Mouse (Mus musculus) embryonic facial prominence, embryonic 13.5 days (tissue): Measurements from ENCODE around the gene Rab6b. TPM values are rescaled to one million over a fixed set of nuclear protein-coding genes. Genes with fewer than 3 reads are reported as not detected.

Experiments used
- ATAC-seq: fragments of 200-750 bp; cut with Nextera tagmentation; 2 replicates; pipeline ENCODE4 v1.8.0; 2017; ENCODE audit warnings: low read depth; ENCODE audit not compliant: insufficient number of reproducible peaks, insufficient read depth, low FRiP score, low TSS enrichment
- H3K27ac ChIP-seq: fragments of 300-500 bp; sonication (generic); 2 replicates; pipeline ENCODE4 v1.5.1; 2015; ENCODE audit warnings: moderate library complexity, mild to moderate bottlenecking, inconsistent platforms
- H3K27me3 ChIP-seq: fragments of 300-500 bp; sonication (generic); 2 replicates; pipeline ENCODE4 v1.6.1; 2015; ENCODE audit warnings: mild to moderate bottlenecking, inconsistent platforms
- H3K36me3 ChIP-seq: fragments of 300-500 bp; sonication (generic); 2 replicates; pipeline ENCODE4 v1.6.1; 2015; ENCODE audit warnings: mild to moderate bottlenecking, inconsistent platforms
- H3K4me1 ChIP-seq: fragments of 300-500 bp; sonication (generic); 2 replicates; pipeline ENCODE4 v1.6.1; 2015; ENCODE audit warnings: inconsistent platforms
- H3K4me2 ChIP-seq: fragments of 300-500 bp; sonication (generic); 2 replicates; pipeline ENCODE4 v1.6.1; 2015; ENCODE audit warnings: moderate library complexity, mild to moderate bottlenecking, inconsistent platforms
- H3K4me3 ChIP-seq: fragments of 300-500 bp; sonication (generic); 2 replicates; pipeline ENCODE4 v1.5.1; 2015; ENCODE audit warnings: mild to moderate bottlenecking, inconsistent platforms
- H3K9ac ChIP-seq: fragments of 300-500 bp; sonication (generic); 2 replicates; pipeline ENCODE4 v1.6.1; 2015; ENCODE audit warnings: mild to moderate bottlenecking, inconsistent platforms
- H3K9me3 ChIP-seq: fragments of 300-500 bp; sonication (generic); 2 replicates; pipeline ENCODE4 v1.6.1; 2016; ENCODE audit warnings: inconsistent platforms
- WGBS: fragments of 180-500 bp; shearing (Covaris S2); methylation state at CpG from one replicate; pipeline ENCODE4 v1.1.7; 2015; ENCODE audit warnings: mixed read lengths; 5-methylcytosine and 5-hydroxymethylcytosine counted together
- polyA plus RNA-seq: library from polyadenylated mRNA; unstranded; fragments of >200 nt; fragmentation: Nextera tagmentation; extraction: Ambion mirVana; gene quantifications from 2 replicates; pipeline ENCODE4 v1.2.1, GENCODE M21; 2015

Rab6b gene
- polyA plus RNA-seq, 1 experiment from 2014 or later = 8.1 TPM

GRCm38 (mm10) chr9:103180807-103181565 lies 69.4 kb downstream of the Rab6b start:
- Histone ChIP-seq H3K9ac (peak overlapping the region; percentile 71), H3K4me2 (peak overlapping the region; percentile 73), H3K27me3 (no peaks in the 10 kb centered on the region), H3K9me3 (no peaks in the 10 kb centered on the region), H3K36me3 (no peaks in the 10 kb centered on the region), H3K4me1 (peaks cover 21% of the 10 kb centered on the region), H3K27ac (peak overlapping the region; percentile 74), H3K4me3 (peak overlapping the region; percentile 46)
- peak; percentile 84 for ATAC-seq
- 3% methylated on average over 20 of the region's 20 CpGs for WGBS

GRCm38 (mm10) chr9:103181886-103182285 lies 70.3 kb downstream of the Rab6b start:
- H3K4me2 ChIP-seq = no peak overlapping the region
- WGBS = 86% methylated on average over 8 of the region's 8 CpGs

DNA sequence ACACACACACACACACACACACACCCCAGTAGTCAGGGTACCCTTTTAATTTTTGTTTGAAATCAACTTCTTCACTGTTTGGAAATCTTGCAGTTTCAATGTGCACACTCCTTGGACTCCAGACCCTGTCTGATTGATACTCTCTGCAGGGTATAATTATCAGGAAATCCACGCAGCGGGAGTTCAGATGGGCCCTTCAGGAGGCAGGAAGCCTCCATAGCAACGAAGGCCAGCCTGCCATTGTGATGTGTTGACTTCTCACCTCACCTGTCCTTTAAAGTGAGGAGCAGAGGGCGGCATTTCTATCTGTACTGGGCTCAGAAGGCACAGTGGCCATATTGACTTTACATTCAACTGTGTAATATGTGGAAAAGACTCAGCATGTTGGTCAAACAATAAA lies 73.3 kb downstream of the Rab6b start:
- Histone ChIP-seq H3K36me3 (peaks cover 24% of the 10 kb centered on the region), H3K27ac (no peak overlapping the region), H3K4me3 (no peak overlapping the region), H3K27me3 (no peaks in the 10 kb centered on the region), H3K9ac (no peak overlapping the region), H3K4me2 (no peak overlapping the region), H3K9me3 (no peaks in the 10 kb centered on the region), H3K4me1 (peaks cover 22% of the 10 kb centered on the region)
- no peak for ATAC-seq
- whole genome bisulfite sequencing = 55% methylated on average over 4 of the region's 4 CpGs

More at GRCm38 (mm10) chr9:103181886-103182285, 70.3 kb downstream of the Rab6b start:
- H3K4me1 ChIP-seq = peaks cover 22% of the 10 kb centered on the region
- no peak for ATAC-seq
- H3K4me3 ChIP-seq = no peak overlapping the region
- H3K27ac ChIP-seq = no peak overlapping the region
- no peaks in the 10 kb centered on the region for H3K9me3 ChIP-seq
- no peak overlapping the region for H3K9ac ChIP-seq
- H3K27me3 ChIP-seq = no peaks in the 10 kb centered on the region
- H3K36me3 ChIP-seq = no peaks in the 10 kb centered on the region

DNA sequence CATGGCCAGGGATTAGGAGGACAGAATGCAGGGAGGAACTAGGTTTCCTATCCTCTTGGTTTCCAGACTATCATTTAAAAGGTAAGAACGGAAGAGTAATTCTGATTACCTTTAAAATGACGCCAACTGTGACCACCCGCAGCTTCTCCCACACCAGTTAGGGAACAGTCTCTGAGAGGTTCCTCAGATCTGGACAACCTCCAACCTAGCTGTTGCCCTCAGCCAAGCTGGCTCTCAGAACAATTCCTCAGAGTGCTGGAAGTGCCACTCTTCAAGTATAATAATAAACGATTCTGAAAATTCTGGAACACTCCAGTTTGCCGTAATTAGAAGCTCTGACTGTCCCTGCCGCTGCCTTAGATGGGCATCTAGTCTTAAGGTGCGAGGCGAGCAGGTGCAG lies 74.4 kb downstream of the Rab6b start:
- no peak overlapping the region for H3K4me3 ChIP-seq
- peaks cover 35% of the 10 kb centered on the region for H3K36me3 ChIP-seq
- no peaks in the 10 kb centered on the region for H3K27me3 ChIP-seq
- no peaks in the 10 kb centered on the region for H3K9me3 ChIP-seq
- no peak overlapping the region for H3K9ac ChIP-seq
- ATAC-seq = no peak
- no peak overlapping the region for H3K4me2 ChIP-seq
- WGBS = 90% methylated on average over 8 of the region's 8 CpGs
- no peak overlapping the region for H3K27ac ChIP-seq
- H3K4me1 ChIP-seq = peaks cover 11% of the 10 kb centered on the region

DNA sequence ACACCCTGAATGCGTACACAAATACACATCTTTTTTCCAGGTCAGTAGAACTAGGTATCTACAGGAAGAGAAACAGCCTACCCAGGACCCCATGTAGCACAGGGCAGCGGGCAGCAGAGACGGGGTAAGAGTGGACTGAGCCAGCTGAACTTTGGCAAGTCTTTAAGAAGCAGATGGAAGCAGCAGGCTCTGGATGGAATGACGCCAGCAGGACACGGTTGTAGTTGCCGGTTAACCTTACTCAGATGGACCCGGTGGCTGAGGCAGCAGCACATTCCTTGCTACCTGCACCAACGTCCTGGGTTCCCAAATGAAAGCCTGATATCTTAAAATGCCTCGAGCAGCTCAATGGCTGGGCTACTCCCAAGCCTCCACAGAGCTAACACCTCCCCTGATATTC lies 75.2 kb downstream of the Rab6b start:
- H3K27ac ChIP-seq = no peak overlapping the region
- WGBS = 69% methylated on average over 9 of the region's 9 CpGs
- H3K9ac ChIP-seq = no peak overlapping the region
- no peaks in the 10 kb centered on the region for H3K27me3 ChIP-seq
- ATAC-seq = no peak
- H3K4me3 ChIP-seq = no peak overlapping the region
- H3K4me2 ChIP-seq = no peak overlapping the region
- H3K36me3 ChIP-seq = peaks cover 43% of the 10 kb centered on the region
- no peaks in the 10 kb centered on the region for H3K9me3 ChIP-seq
- peaks cover 5% of the 10 kb centered on the region; the same call in 1 of the 2 replicates for H3K4me1 ChIP-seq

GRCm38 (mm10) chr9:103188416-103188815 lies 76.8 kb downstream of the Rab6b start:
- H3K9ac ChIP-seq = no peak overlapping the region
- H3K36me3 ChIP-seq = peaks cover 60% of the 10 kb centered on the region
- H3K27me3 ChIP-seq = no peaks in the 10 kb centered on the region
- H3K9me3 ChIP-seq = no peaks in the 10 kb centered on the region
- WGBS = 93% methylated on average over 4 of the region's 4 CpGs
- no peak overlapping the region for H3K4me2 ChIP-seq
- ATAC-seq = no peak
- H3K27ac ChIP-seq = no peak overlapping the region
- no peak overlapping the region for H3K4me3 ChIP-seq
- peaks cover 3% of the 10 kb centered on the region; the same call in 1 of the 2 replicates for H3K4me1 ChIP-seq

- peak within 1 kb of the TSS; percentile 60 for H3K4me2 ChIP-seq
- H3K4me1 ChIP-seq = peaks cover 3% of the 10 kb centered on the region; the same call in 1 of the 2 replicates
- H3K9ac ChIP-seq = peak within 1 kb of the TSS; percentile 92
- H3K36me3 ChIP-seq = peaks cover 24% of the 10 kb centered on the region
- no peaks in the 10 kb centered on the region for H3K27me3 ChIP-seq
- H3K9me3 ChIP-seq = no peaks in the 10 kb centered on the region
- under 1% methylated on average over 45 of the region's 45 CpGs for WGBS
- peak within 1 kb of the TSS; percentile 89 for H3K27ac ChIP-seq
- ATAC-seq = peak; percentile 92
- peak within 1 kb of the TSS; percentile 86 for H3K4me3 ChIP-seq
Measured at GRCm38 (mm10) chr9:103201561-103202260, 90.1 kb downstream of the Rab6b start, which contains the start of gene Srprb. Gene Srprb (minus strand): TSS chr9:103202137.

GRCm38 (mm10) chr9:103205786-103206185 lies 94.2 kb downstream of the Rab6b start:
- no peak overlapping the region for H3K4me3 ChIP-seq
- no peak overlapping the region for H3K27ac ChIP-seq
- H3K27me3 ChIP-seq = no peaks in the 10 kb centered on the region
- peaks cover 3% of the 10 kb centered on the region; the same call in 1 of the 2 replicates for H3K4me1 ChIP-seq
- ATAC-seq = no peak
- H3K9me3 ChIP-seq = no peaks in the 10 kb centered on the region
- H3K36me3 ChIP-seq = no peaks in the 10 kb centered on the region
- 90% methylated on average over 5 of the region's 5 CpGs for WGBS
- H3K4me2 ChIP-seq = no peak overlapping the region
- H3K9ac ChIP-seq = no peak overlapping the region

DNA sequence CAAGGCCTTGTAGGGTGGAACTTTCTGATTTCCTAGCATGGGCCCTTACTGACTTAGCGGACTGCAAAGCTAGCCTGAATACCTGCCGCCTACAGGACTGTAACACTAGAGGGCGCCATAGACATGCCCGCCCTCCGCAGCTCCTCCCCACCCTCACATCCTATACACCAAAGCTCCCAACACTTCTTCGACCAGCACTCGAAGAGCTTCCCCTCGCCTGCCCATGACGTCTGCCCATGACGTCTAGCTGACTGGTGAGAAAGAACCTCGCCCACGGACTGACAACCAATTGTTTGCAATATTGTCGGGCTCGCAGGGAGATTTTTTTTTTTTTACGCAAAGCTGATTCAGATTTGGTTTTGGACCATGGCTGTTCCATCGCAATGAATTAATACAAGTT lies 96.3 kb downstream of the Rab6b start:
- ATAC-seq = peak; percentile 73; the same call in 1 of the 2 replicates
- 7% methylated on average over 16 of the region's 16 CpGs for WGBS

DNA sequence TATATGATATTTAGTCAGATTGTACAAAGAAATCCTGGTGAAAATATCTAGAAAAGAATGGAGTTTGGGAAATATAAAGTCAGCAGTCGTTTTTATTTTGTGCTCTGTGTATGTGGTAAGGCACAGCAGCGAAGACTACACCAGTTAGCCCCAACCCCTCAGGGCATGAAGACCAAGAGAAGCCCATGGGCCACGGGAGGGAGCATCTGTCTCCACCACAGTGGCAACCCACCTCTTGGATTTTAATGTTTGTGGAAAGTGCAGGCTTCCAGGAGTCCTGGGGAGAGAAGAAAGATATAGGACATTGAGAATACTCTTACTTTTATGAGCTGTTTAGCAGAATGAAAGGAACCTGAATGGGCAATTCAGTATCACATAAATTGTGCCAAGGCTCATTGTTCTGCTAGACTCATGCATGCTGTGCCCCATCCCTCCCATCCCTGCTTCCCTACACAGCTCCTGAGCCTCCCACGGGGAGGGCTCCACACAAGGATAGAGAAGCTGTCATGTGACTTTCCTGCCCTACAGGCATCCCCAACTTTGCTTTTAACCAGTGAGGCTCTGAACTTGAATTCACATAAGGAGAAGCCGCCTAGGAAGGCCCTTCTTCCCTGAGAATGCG lies 97.3 kb downstream of the Rab6b start:
- H3K27me3 ChIP-seq = no peaks in the 10 kb centered on the region
- no peak for ATAC-seq
- no peaks in the 10 kb centered on the region for H3K9me3 ChIP-seq
- WGBS = 47% methylated on average over 6 of the region's 6 CpGs
- no peaks in the 10 kb centered on the region for H3K36me3 ChIP-seq
- no peak overlapping the region for H3K4me2 ChIP-seq
- H3K27ac ChIP-seq = no peak overlapping the region
- H3K4me3 ChIP-seq = no peak overlapping the region
- H3K9ac ChIP-seq = no peak overlapping the region
- H3K4me1 ChIP-seq = no peaks in the 10 kb centered on the region

More for the DNA sequence above, 96.3 kb downstream of the Rab6b start:
- H3K27ac ChIP-seq = no peak overlapping the region
- H3K4me2 ChIP-seq = peak overlapping the region; percentile 58
- H3K9me3 ChIP-seq = no peaks in the 10 kb centered on the region
- H3K36me3 ChIP-seq = no peaks in the 10 kb centered on the region
- peak overlapping the region; percentile 33 for H3K4me3 ChIP-seq
- H3K9ac ChIP-seq = peak overlapping the region; percentile 36; the same call in 1 of the 2 replicates
- H3K4me1 ChIP-seq = no peaks in the 10 kb centered on the region
- H3K27me3 ChIP-seq = no peaks in the 10 kb centered on the region

GRCm38 (mm10) chr9:103212654-103213420 lies 101.2 kb downstream of the Rab6b start:
- Histone ChIP-seq H3K9ac (0 out of 2 replicates have a peak overlapping the region, but pooled peaks have one; percentile 2), H3K27ac (no peak overlapping the region), H3K4me2 (peak overlapping the region; percentile 31), H3K27me3 (no peaks in the 10 kb centered on the region; the same call in 1 of the 2 replicates), H3K9me3 (no peaks in the 10 kb centered on the region), H3K4me3 (peak overlapping the region; percentile 20), H3K36me3 (no peaks in the 10 kb centered on the region), H3K4me1 (no peaks in the 10 kb centered on the region)
- ATAC-seq = no peak
- WGBS = 77% methylated on average over 28 of the region's 28 CpGs
